ENCODE assay signal across 26 mouse cellular contexts in the genomic region with DNA sequence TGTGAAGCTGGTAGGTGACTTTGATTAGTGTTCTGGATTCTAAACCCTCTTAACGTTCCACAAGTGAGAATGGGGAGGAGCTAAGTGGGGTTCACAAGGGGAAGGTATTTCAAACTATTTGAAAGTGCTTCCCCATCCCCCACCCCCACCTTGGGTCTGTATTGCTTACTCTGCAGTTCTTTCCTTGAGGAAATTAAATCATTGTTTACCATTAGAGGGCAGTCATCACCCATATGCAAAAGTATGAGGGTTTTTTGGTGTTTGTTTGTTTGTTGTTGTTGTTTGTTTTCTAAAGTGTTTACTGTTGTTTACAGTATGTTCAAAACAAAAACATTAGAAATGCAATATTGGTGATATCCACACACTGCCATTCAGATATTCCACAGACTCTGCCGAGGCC. TPM values are rescaled to one million over a fixed set of nuclear protein-coding genes. Genes with fewer than 3 reads are reported as not detected.
A peak's percentile ranks its signal among the peaks of the same experiment; 100 is the strongest.
DNase-seq lines count a peak whose midpoint lies in the region; ATAC-seq and TF ChIP-seq lines count a peak whose summit lies in the region.
"Had no signal": no experiment of that assay in that cellular context is flagged by ENCODE, and none has a peak within 500 bp of the region (broad histone marks: within the 10 kb centered on the region; RNA-seq: fewer than 3 reads in every experiment).

No protein-coding gene starts in this region.

- ATAC-seq in CD4-positive, CD25-positive, alpha-beta regulatory T cell, adult 4 months, result no peak
- ATAC-seq in kidney, postnatal 0 days (replicated peaks; ENCODE audit: low FRiP score, low read depth), result no peak
- ATAC-seq: activated CD4-positive, CD25-positive, alpha-beta regulatory T cell, adult 4 months had no signal

- TF ChIP-seq CTCF in kidney, postnatal 0 days (IDR thresholded peaks at IDR 0.05; ENCODE audit: low read depth), result peak; percentile 50

- no peaks in the 10 kb centered on the region for H3K36me3 ChIP-seq in kidney, postnatal 0 days (ENCODE audit: insufficient read depth, low read length)
- H3K36me3 ChIP-seq: forebrain, embryonic 12.5 days; hindbrain, embryonic 13.5 days; midbrain, embryonic 10.5 days; neural tube, embryonic 13.5 days had no signal

- H3K4me3 ChIP-seq in kidney, postnatal 0 days (replicated peaks; ENCODE audit: low read depth, low read length), result no peak overlapping the region
- H3K4me3 ChIP-seq: forebrain, embryonic 12.5 days; hindbrain, embryonic 13.5 days; midbrain, embryonic 10.5 days; neural tube, embryonic 13.5 days had no signal

- no peaks in the 10 kb centered on the region for H3K27me3 ChIP-seq in kidney, postnatal 0 days (ENCODE audit: insufficient read depth, low read length)
- H3K27me3 ChIP-seq: forebrain, embryonic 12.5 days; hindbrain, embryonic 13.5 days; neural tube, embryonic 13.5 days had no signal

- peak; percentile 14 for DNase-seq in CD4-positive, CD25-positive, alpha-beta regulatory T cell, adult 2 months (ENCODE audit: low read depth, low spot score)
- peak; percentile 10 for DNase-seq in kidney, postnatal 0 days (ENCODE audit: low spot score)
- DNase-seq in kidney, adult 8-10 months, result no peak
- DNase-seq in 416B (ENCODE audit: low read depth) (peak; percentile 35), adipocyte (ENCODE audit: low spot score) (peak; percentile 33)
- DNase-seq in right cerebral cortex, postnatal 4 days, result no peak
- no peak for DNase-seq in ovary, adult 18-20 months (ENCODE audit: low spot score)
- DNase-seq: adrenal gland, postnatal 14 days; cerebellum, postnatal 25 days; gastrocnemius, postnatal 14 days; heart, postnatal 10 days; kidney, adult 11 months; kidney, postnatal 10 days; left cerebral cortex, postnatal 4 days; liver; lung, adult 2 months; lung, postnatal 36 days; right cerebral cortex, postnatal 14 days; thymus, adult 18-20 months; thymus, postnatal 4 days had no signal

- no peak overlapping the region for H3K4me2 ChIP-seq in kidney, postnatal 0 days (ENCODE audit: low read length)
- H3K4me2 ChIP-seq: forebrain, embryonic 12.5 days; hindbrain, embryonic 13.5 days; neural tube, embryonic 13.5 days had no signal

- H3K9me3 ChIP-seq in kidney, postnatal 0 days (replicated peaks; ENCODE audit: low read length), result no peaks in the 10 kb centered on the region
- H3K9me3 ChIP-seq: forebrain, embryonic 12.5 days; hindbrain, embryonic 13.5 days; midbrain, embryonic 10.5 days; neural tube, embryonic 13.5 days had no signal

- no peak overlapping the region for H3K9ac ChIP-seq in kidney, postnatal 0 days (ENCODE audit: low read depth, low read length)
- H3K9ac ChIP-seq: forebrain, embryonic 12.5 days; hindbrain, embryonic 13.5 days; neural tube, embryonic 13.5 days had no signal

- no peaks in the 10 kb centered on the region for H3K4me1 ChIP-seq in kidney, postnatal 0 days (replicated peaks; ENCODE audit: insufficient read depth, low read length)
- H3K4me1 ChIP-seq: forebrain, embryonic 12.5 days; hindbrain, embryonic 13.5 days; midbrain, embryonic 10.5 days; neural tube, embryonic 13.5 days had no signal

- H3K27ac ChIP-seq in kidney, postnatal 0 days, result no peak overlapping the region
- H3K27ac ChIP-seq: forebrain, embryonic 12.5 days; hindbrain, embryonic 13.5 days; midbrain, embryonic 10.5 days; neural tube, embryonic 13.5 days had no signal

- WGBS in kidney, postnatal 0 days, result 35% methylated on average over 2 of the region's 2 CpGs

RNA-seq across cellular contexts. Expression of a gene that starts 22.0 kb away (rescaled TPM):
- polyA plus RNA-seq in CD4-positive, CD25-positive, alpha-beta regulatory T cell, adult 4 months (2017; shearing (Covaris generic)), result 10 to 100 TPM; 48.0 to 48.3 TPM
- polyA plus RNA-seq in kidney, postnatal 0 days (2015; fragmentation: Nextera tagmentation; extraction: Ambion mirVana), result 38.7 and 42.3 TPM in 2 replicates

Comparison
In these comparisons a context has a peak if more than half of its experiments do, and no peak if none do; other contexts are left out.
1. DNase-seq: peak in CD4-positive, CD25-positive, alpha-beta regulatory T cell, adult 2 months (single experiment), kidney, postnatal 0 days (single experiment), 416B (single experiment) and adipocyte (single experiment); none in kidney, adult 8-10 months (0 of 2), right cerebral cortex, postnatal 4 days (single experiment) and ovary, adult 18-20 months (single experiment).